Mouse (Mus musculus): ENCODE results near the gene Inhbe.
"Not testable (repeated sequence)": the region's sequence is repeated elsewhere in the genome, so short reads cannot be mapped to it uniquely, and the experiment has no call there.

- TF ChIP-seq CTCF (IDR thresholded peaks at IDR 0.05; ENCODE audit: control insufficient read depth, insufficient read depth, low read length); POLR2A (IDR thresholded peaks at IDR 0.05; ENCODE audit: borderline replicate concordance, control insufficient read depth, low read depth, low read length): not testable (repeated sequence)
Observed at GRCm38 (mm10) chr10:127313516-127313915, 40.7 kb downstream of the Inhbe start.
